Mouse (Mus musculus) erythroid progenitor cell, adult 5-6 weeks (primary cell): ENCODE measurements around the gene Rpa1. TPM values are rescaled to one million over a fixed set of nuclear protein-coding genes. Genes with fewer than 3 reads are reported as not detected.

Experiments used
- total RNA-seq, 2 experiments: library from RNA; stranded (forward) in 1 of 2; stranded (reverse) in 1 of 2; fragments of 150-400 nt in 1 of 2; fragments of 186-747, 209-891 nt in 1 of 2; gene quantifications; 2 replicates each; pipeline versions ENCODE4 v1.2.3 to v1.2.4; 2015 to 2017; ENCODE audit warnings: low replicate concordance in 2 of 2

The Rpa1 gene
- total RNA-seq, 2 experiments from 2014 or later: 76.7 to 110 TPM

Other genes with a start within 250 kb of the Rpa1 start
- gene Hic1, start 178.8 kb downstream of the Rpa1 start, total RNA-seq (2015; ENCODE audit: low replicate concordance): not detected in 2 replicates
- not detected in 2 replicates for gene Hic1, start 178.8 kb downstream of the Rpa1 start, total RNA-seq (2017; ENCODE audit: low replicate concordance)
- 4.2 and 15.1 TPM in 2 replicates for gene Ovca2, start 169.5 kb downstream of the Rpa1 start, total RNA-seq (2015; ENCODE audit: low replicate concordance)
- gene Ovca2, start 169.5 kb downstream of the Rpa1 start, total RNA-seq (2017; ENCODE audit: low replicate concordance): 1.9 and 4.2 TPM in 2 replicates
- gene Dph1, start 157.1 kb downstream of the Rpa1 start, total RNA-seq (2015; ENCODE audit: low replicate concordance): not detected in 2 replicates
- 1.1 and 6.3 TPM in 2 replicates for gene Dph1, start 157.1 kb downstream of the Rpa1 start, total RNA-seq (2017; ENCODE audit: low replicate concordance)
- 0.42 and 1.1 TPM in 2 replicates for gene Rtn4rl1, start 154.5 kb downstream of the Rpa1 start, total RNA-seq (2015; ENCODE audit: low replicate concordance)
- gene Rtn4rl1, start 154.5 kb downstream of the Rpa1 start, total RNA-seq (2017; ENCODE audit: low replicate concordance): not detected in 2 replicates
- 6.1 and 8.4 TPM in 2 replicates for gene Smyd4, start 109 bp upstream of the Rpa1 start, total RNA-seq (2015; ENCODE audit: low replicate concordance)
- gene Smyd4, start 109 bp upstream of the Rpa1 start, total RNA-seq (2017; ENCODE audit: low replicate concordance): 1.1 and 5.3 TPM in 2 replicates
- gene Serpinf1, start 74.4 kb upstream of the Rpa1 start, total RNA-seq (2015; ENCODE audit: low replicate concordance): 2.9 and 26.0 TPM in 2 replicates
- 2.2 TPM in 1 of 2 replicates, not detected in the other for gene Serpinf1, start 74.4 kb upstream of the Rpa1 start, total RNA-seq (2017; ENCODE audit: low replicate concordance)
- gene Serpinf2, start 91.3 kb upstream of the Rpa1 start, total RNA-seq (2015; ENCODE audit: low replicate concordance): 2.2 TPM in 1 of 2 replicates, not detected in the other
- gene Serpinf2, start 91.3 kb upstream of the Rpa1 start, total RNA-seq (2017; ENCODE audit: low replicate concordance): 0.98 and 1.5 TPM in 2 replicates
- gene Wdr81, start 106.4 kb upstream of the Rpa1 start, total RNA-seq (2015; ENCODE audit: low replicate concordance): 39.0 and 53.3 TPM in 2 replicates
- 45.6 and 48.8 TPM in 2 replicates for gene Wdr81, start 106.4 kb upstream of the Rpa1 start, total RNA-seq (2017; ENCODE audit: low replicate concordance)
- 1.8 and 6.7 TPM in 2 replicates for gene Tlcd2, start 113.4 kb upstream of the Rpa1 start, total RNA-seq (2015; ENCODE audit: low replicate concordance)
- 1.0 and 17.8 TPM in 2 replicates for gene Tlcd2, start 113.4 kb upstream of the Rpa1 start, total RNA-seq (2017; ENCODE audit: low replicate concordance)
- 69.6 and 70.0 TPM in 2 replicates for gene Prpf8, start 138.5 kb upstream of the Rpa1 start, total RNA-seq (2015; ENCODE audit: low replicate concordance)
- 53.6 and 56.5 TPM in 2 replicates for gene Prpf8, start 138.5 kb upstream of the Rpa1 start, total RNA-seq (2017; ENCODE audit: low replicate concordance)
- not detected in 2 replicates for gene Rilp, start 161.8 kb upstream of the Rpa1 start, total RNA-seq (2015; ENCODE audit: low replicate concordance)
- 0.26 and 1.3 TPM in 2 replicates for gene Rilp, start 161.8 kb upstream of the Rpa1 start, total RNA-seq (2017; ENCODE audit: low replicate concordance)
- gene Scarf1, start 165.2 kb upstream of the Rpa1 start, total RNA-seq (2015; ENCODE audit: low replicate concordance): not detected in 2 replicates
- gene Scarf1, start 165.2 kb upstream of the Rpa1 start, total RNA-seq (2017; ENCODE audit: low replicate concordance): 0.15 TPM in 1 of 2 replicates, not detected in the other
- 4.3 and 6.3 TPM in 2 replicates for gene Slc43a2, start 183.4 kb upstream of the Rpa1 start, total RNA-seq (2015; ENCODE audit: low replicate concordance)
- gene Slc43a2, start 183.4 kb upstream of the Rpa1 start, total RNA-seq (2017; ENCODE audit: low replicate concordance): 4.5 and 8.2 TPM in 2 replicates
- gene Pitpna, start 239.8 kb upstream of the Rpa1 start, total RNA-seq (2015; ENCODE audit: low replicate concordance): 39.8 and 49.4 TPM in 2 replicates
- 18.0 and 33.4 TPM in 2 replicates for gene Pitpna, start 239.8 kb upstream of the Rpa1 start, total RNA-seq (2017; ENCODE audit: low replicate concordance)